Mouse (Mus musculus): ENCODE data around the gene Actg2.

GRCm38 (mm10) chr6:83521784-83522183 lies 14.3 kb downstream of the Actg2 start:
- TF ChIP-seq GATA1 (IDR thresholded peaks at IDR 0.05; ENCODE audit: low read length) (no peak), TAL1 (IDR thresholded peaks at IDR 0.05; ENCODE audit: low read length) (no peak)
